In genomic region chr4:46025893-46026292, GRCm38 (mm10) we compare ENCODE assay signal across 8 mouse cellular contexts. TPM values are rescaled to one million over a fixed set of nuclear protein-coding genes. Genes with fewer than 3 reads are reported as not detected.
DNase-seq lines count a peak whose midpoint lies in the region; ATAC-seq and TF ChIP-seq lines count a peak whose summit lies in the region.

No protein-coding gene starts in this region.

- no peak for DNase-seq in forebrain, postnatal 0 days
- peak; percentile 45 to 55 for DNase-seq in right cerebral cortex, adult 2 months (ENCODE audit: low spot score in 2 of 2)
- DNase-seq in right cerebral cortex, postnatal 36 days (ENCODE audit: low spot score in 2 of 2): no peak
- DNase-seq in heart, postnatal 4 days: peak; percentile 69
- peak in 1 of 3 experiments; percentile 14 for DNase-seq in liver, embryonic 14.5 days (ENCODE audit: low read depth in 3 of 3, low spot score in 3 of 3)
- no peak for DNase-seq in gastrocnemius, postnatal 36 days
- no peak for DNase-seq in natural killer cell, adult 2 months (ENCODE audit: low spot score in 2 of 2)

- peak; percentile 66 for TF ChIP-seq CTCF in forebrain, postnatal 0 days (IDR thresholded peaks at IDR 0.05; ENCODE audit: low read depth)
- TF ChIP-seq CTCF in liver, embryonic 14.5 days (IDR thresholded peaks at IDR 0.05; ENCODE audit: low read depth): peak; percentile 86

- intact Hi-C loops in gastrocnemius, postnatal 36 days (cut with DNase I): loop anchor here (5.0 kb wide), 1 partner anchor 101 kb away; no protein-coding TSS in a partner anchor

- no peak overlapping the region for H3K4me3 ChIP-seq in forebrain, postnatal 0 days (ENCODE audit: low read depth, low read length)
- no peak overlapping the region for H3K4me3 ChIP-seq in forebrain, embryonic 13.5 days
- no peak overlapping the region for H3K4me3 ChIP-seq in liver, embryonic 14.5 days (ENCODE audit: insufficient read depth in 1 of 2, low read depth in 2 of 2, low read length in 2 of 2)

- no peak overlapping the region for H3K9ac ChIP-seq in forebrain, postnatal 0 days
- no peak overlapping the region for H3K9ac ChIP-seq in forebrain, embryonic 13.5 days
- H3K9ac ChIP-seq in liver, embryonic 14.5 days (replicated peaks): no peak overlapping the region

- H3K27me3 ChIP-seq in forebrain, postnatal 0 days (ENCODE audit: insufficient read depth, low read length): no peaks in the 10 kb centered on the region
- H3K27me3 ChIP-seq in forebrain, embryonic 13.5 days: no peaks in the 10 kb centered on the region
- H3K27me3 ChIP-seq in liver, embryonic 14.5 days (ENCODE audit: control insufficient read depth, insufficient read depth, low read length): no peaks in the 10 kb centered on the region

- no peak for TF ChIP-seq EP300 in liver, embryonic 14.5 days (IDR thresholded peaks at IDR 0.05; ENCODE audit: low read depth)

- 53% methylated on average over 7 of the region's 7 CpGs for WGBS in forebrain, postnatal 0 days
- 37% methylated on average over 7 of the region's 7 CpGs for WGBS in forebrain, embryonic 13.5 days
- 43% methylated on average over 7 of the region's 7 CpGs for WGBS in liver, embryonic 14.5 days (ENCODE audit: insufficient replicate concordance)

- H3K4me1 ChIP-seq in forebrain, postnatal 0 days (ENCODE audit: insufficient read depth): no peaks in the 10 kb centered on the region
- H3K4me1 ChIP-seq in forebrain, embryonic 13.5 days: no peaks in the 10 kb centered on the region
- peaks cover 3 to 13% of the 10 kb centered on the region in 2 experiments; a peak in 3 of 4 replicates for H3K4me1 ChIP-seq in liver, embryonic 14.5 days (replicated peaks; ENCODE audit: control insufficient read depth in 2 of 2, insufficient read depth in 2 of 2, low read length in 1 of 2)

- peaks cover 9% of the 10 kb centered on the region; the same call in 1 of the 2 replicates for H3K36me3 ChIP-seq in forebrain, postnatal 0 days (ENCODE audit: insufficient read depth)
- H3K36me3 ChIP-seq in forebrain, embryonic 13.5 days (ENCODE audit: poor library complexity, severe bottlenecking): no peaks in the 10 kb centered on the region
- H3K36me3 ChIP-seq in liver, embryonic 14.5 days (replicated peaks; ENCODE audit: control insufficient read depth, insufficient read depth, low read depth): no peaks in the 10 kb centered on the region

- H3K9me3 ChIP-seq in forebrain, postnatal 0 days (ENCODE audit: low read length): no peaks in the 10 kb centered on the region
- no peaks in the 10 kb centered on the region for H3K9me3 ChIP-seq in forebrain, embryonic 13.5 days (replicated peaks)
- no peaks in the 10 kb centered on the region for H3K9me3 ChIP-seq in liver, embryonic 14.5 days (ENCODE audit: control insufficient read depth, low read length)

- no peak overlapping the region for H3K27ac ChIP-seq in forebrain, postnatal 0 days (ENCODE audit: low read depth, low read length)
- H3K27ac ChIP-seq in forebrain, embryonic 13.5 days: no peak overlapping the region
- H3K27ac ChIP-seq in liver, embryonic 14.5 days: no peak overlapping the region

- H3K4me2 ChIP-seq in forebrain, postnatal 0 days (ENCODE audit: low read depth): no peak overlapping the region
- H3K4me2 ChIP-seq in forebrain, embryonic 13.5 days: no peak overlapping the region
- no peak overlapping the region for H3K4me2 ChIP-seq in liver, embryonic 14.5 days (ENCODE audit: low read depth)

- ATAC-seq in forebrain, postnatal 0 days: no peak
- no peak for ATAC-seq in forebrain, embryonic 13.5 days
- no peak for ATAC-seq in liver, embryonic 14.5 days (ENCODE audit: insufficient read depth)

RNA-seq across cellular contexts. Expression of gene Tmod1, which starts 12.8 kb away (rescaled TPM):
- 0.92 and 1.0 TPM in 2 replicates for total RNA-seq in forebrain, postnatal 0 days (2014; rRNA removed)
- polyA plus RNA-seq in forebrain, postnatal 0 days (2015; fragmentation: Nextera tagmentation; extraction: Ambion mirVana): 1.7 and 1.8 TPM in 2 replicates
- 0.32 and 0.50 TPM in 2 replicates for polyA plus RNA-seq in forebrain, embryonic 13.5 days (2015; fragmentation: Nextera tagmentation; extraction: Ambion mirVana)
- total RNA-seq in heart, postnatal 4 days (2021): 100 to 1,000 TPM; 278 to 282 TPM
- 20.8 and 32.2 TPM in 2 replicates for polyA plus RNA-seq in liver, embryonic 14.5 days (2012; rRNA removed)
- 41.7 and 44.8 TPM in 2 replicates for polyA plus RNA-seq in liver, embryonic 14.5 days (2014; fragmentation: Nextera tagmentation; extraction: Ambion mirVana)
- total RNA-seq in gastrocnemius, postnatal 36 days (2021): 100 to 1,000 TPM; 199 to 210 TPM

Comparison
In these comparisons a context has a peak if more than half of its experiments do, and no peak if none do; other contexts are left out.
1. DNase-seq: peak in right cerebral cortex, adult 2 months (2 of 2) and heart, postnatal 4 days (single experiment); none in forebrain, postnatal 0 days (single experiment), right cerebral cortex, postnatal 36 days (0 of 2), gastrocnemius, postnatal 36 days (0 of 2) and natural killer cell, adult 2 months (0 of 2).
2. RNA of gene Tmod1, which starts 12.8 kb away (total RNA-seq): 278 to 282 TPM in heart, postnatal 4 days and 199 to 210 TPM in gastrocnemius, postnatal 36 days; 0.92 to 1.0 TPM in forebrain, postnatal 0 days; every median in the first group is over 10 times any median in the second.